In genomic region chr8:41561995-41562394, GRCm38 (mm10) we compare ENCODE assay signal across 21 mouse cellular contexts.
DNase-seq lines count a peak whose midpoint lies in the region; ATAC-seq lines count a peak whose summit lies in the region.
"Had no signal": no experiment of that assay in that cellular context is flagged by ENCODE, and none has a peak within 500 bp of the region (broad histone marks: within the 10 kb centered on the region; RNA-seq: fewer than 3 reads in every experiment).

No protein-coding gene starts in this region.

- H3K36me3 ChIP-seq in embryonic facial prominence, embryonic 14.5 days (ENCODE audit: control insufficient read depth, insufficient read depth, low read length), result no peaks in the 10 kb centered on the region
- H3K36me3 ChIP-seq in embryonic facial prominence, embryonic 10.5 days (replicated peaks), result no peaks in the 10 kb centered on the region
- no peaks in the 10 kb centered on the region for H3K36me3 ChIP-seq in limb, embryonic 13.5 days
- H3K36me3 ChIP-seq in hindbrain, embryonic 11.5 days (ENCODE audit: control insufficient read depth, insufficient read depth, low read length), result no peaks in the 10 kb centered on the region
- H3K36me3 ChIP-seq in midbrain, embryonic 13.5 days, result no peaks in the 10 kb centered on the region
- H3K36me3 ChIP-seq: hindbrain, embryonic 13.5 days; kidney, embryonic 15.5 days; limb, embryonic 12.5 days had no signal

- H3K9me3 ChIP-seq in embryonic facial prominence, embryonic 14.5 days (ENCODE audit: control insufficient read depth, low read length), result no peaks in the 10 kb centered on the region
- no peaks in the 10 kb centered on the region for H3K9me3 ChIP-seq in embryonic facial prominence, embryonic 10.5 days
- no peaks in the 10 kb centered on the region for H3K9me3 ChIP-seq in limb, embryonic 13.5 days
- H3K9me3 ChIP-seq in hindbrain, embryonic 11.5 days (ENCODE audit: control insufficient read depth, low read length), result no peaks in the 10 kb centered on the region
- H3K9me3 ChIP-seq in midbrain, embryonic 13.5 days, result no peaks in the 10 kb centered on the region
- H3K9me3 ChIP-seq: hindbrain, embryonic 13.5 days; kidney, embryonic 15.5 days; limb, embryonic 12.5 days; megakaryocyte, embryonic 14.5 days had no signal

- 0 out of 2 replicates have a peak, but pooled peaks have one; percentile 44 for ATAC-seq in embryonic facial prominence, embryonic 14.5 days (ENCODE audit: low read depth)
- no peak for ATAC-seq in limb, embryonic 13.5 days (ENCODE audit: low FRiP score, low read depth)
- ATAC-seq in hindbrain, embryonic 11.5 days (ENCODE audit: low FRiP score), result no peak
- ATAC-seq in midbrain, embryonic 13.5 days, result no peak
- ATAC-seq: forebrain, embryonic 16.5 days; intestine, embryonic 16.5 days; midbrain, embryonic 16.5 days had no signal

- H3K27me3 ChIP-seq in embryonic facial prominence, embryonic 14.5 days (replicated peaks; ENCODE audit: control insufficient read depth, insufficient read depth, low read length), result no peaks in the 10 kb centered on the region
- no peaks in the 10 kb centered on the region for H3K27me3 ChIP-seq in embryonic facial prominence, embryonic 10.5 days (replicated peaks; ENCODE audit: low read depth, poor library complexity, severe bottlenecking)
- H3K27me3 ChIP-seq in limb, embryonic 13.5 days, result peaks cover 5% of the 10 kb centered on the region
- H3K27me3 ChIP-seq in hindbrain, embryonic 11.5 days (ENCODE audit: control insufficient read depth, insufficient read depth, low read length), result no peaks in the 10 kb centered on the region
- no peaks in the 10 kb centered on the region for H3K27me3 ChIP-seq in midbrain, embryonic 13.5 days
- H3K27me3 ChIP-seq: hindbrain, embryonic 13.5 days; kidney, embryonic 15.5 days; limb, embryonic 12.5 days; megakaryocyte, embryonic 14.5 days had no signal

- H3K27ac ChIP-seq in embryonic facial prominence, embryonic 14.5 days (replicated peaks; ENCODE audit: low read depth, low read length), result no peak overlapping the region
- no peak overlapping the region for H3K27ac ChIP-seq in embryonic facial prominence, embryonic 10.5 days (replicated peaks)
- H3K27ac ChIP-seq in limb, embryonic 13.5 days, result no peak overlapping the region
- no peak overlapping the region for H3K27ac ChIP-seq in hindbrain, embryonic 11.5 days (ENCODE audit: low read depth, low read length)
- no peak overlapping the region for H3K27ac ChIP-seq in midbrain, embryonic 13.5 days
- H3K27ac ChIP-seq: heart, adult 2 months; hindbrain, embryonic 13.5 days; kidney, embryonic 15.5 days; limb, embryonic 12.5 days had no signal

- no peaks in the 10 kb centered on the region for H3K4me1 ChIP-seq in embryonic facial prominence, embryonic 14.5 days (ENCODE audit: control insufficient read depth, insufficient read depth, low read length)
- H3K4me1 ChIP-seq in embryonic facial prominence, embryonic 10.5 days, result peaks cover 5% of the 10 kb centered on the region; the same call in 1 of the 2 replicates
- peaks cover 6% of the 10 kb centered on the region; the same call in 1 of the 2 replicates for H3K4me1 ChIP-seq in limb, embryonic 13.5 days
- H3K4me1 ChIP-seq in hindbrain, embryonic 11.5 days (replicated peaks; ENCODE audit: control insufficient read depth, insufficient read depth, low read length), result no peaks in the 10 kb centered on the region
- H3K4me1 ChIP-seq in midbrain, embryonic 13.5 days (replicated peaks), result no peaks in the 10 kb centered on the region
- H3K4me1 ChIP-seq: hindbrain, embryonic 13.5 days; kidney, embryonic 15.5 days; limb, embryonic 12.5 days; megakaryocyte, embryonic 14.5 days had no signal

- H3K9ac ChIP-seq in embryonic facial prominence, embryonic 14.5 days (ENCODE audit: low read depth, low read length), result no peak overlapping the region
- no peak overlapping the region for H3K9ac ChIP-seq in limb, embryonic 13.5 days
- H3K9ac ChIP-seq in hindbrain, embryonic 11.5 days (ENCODE audit: low read depth, low read length), result no peak overlapping the region
- H3K9ac ChIP-seq in midbrain, embryonic 13.5 days (replicated peaks), result no peak overlapping the region
- H3K9ac ChIP-seq: hindbrain, embryonic 13.5 days; kidney, embryonic 15.5 days; limb, embryonic 12.5 days had no signal

- peak; percentile 52 for DNase-seq in embryonic facial prominence, embryonic 14.5 days (ENCODE audit: low spot score)
- no peak for DNase-seq in embryonic facial prominence, embryonic 10.5 days (ENCODE audit: low spot score)
- peak; percentile 1 for DNase-seq in heart, adult 8-10 months (ENCODE audit: low spot score)
- no peak for DNase-seq in heart, adult 9 months (ENCODE audit: low spot score in 2 of 2)
- peak; percentile 11 for DNase-seq in brain, adult 2 months (ENCODE audit: low read depth, low spot score)
- no peak for DNase-seq in hindbrain, embryonic 11.5 days (ENCODE audit: low spot score)
- DNase-seq: adrenal gland, adult 2 months; cerebellum, adult 11 months; lung, postnatal 10 days; right cerebral cortex, adult 18-20 months; thymus, postnatal 25 days had no signal

- 69% methylated on average over 14 of the region's 14 CpGs for WGBS in embryonic facial prominence, embryonic 14.5 days
- WGBS in embryonic facial prominence, embryonic 10.5 days, result 85% methylated on average over 14 of the region's 14 CpGs
- WGBS in limb, embryonic 13.5 days, result 52% methylated on average over 14 of the region's 14 CpGs
- 95% methylated on average over 14 of the region's 14 CpGs for WGBS in hindbrain, embryonic 11.5 days
- 85% methylated on average over 14 of the region's 14 CpGs for WGBS in midbrain, embryonic 13.5 days

- H3K4me3 ChIP-seq in embryonic facial prominence, embryonic 14.5 days (ENCODE audit: low read depth, low read length), result no peak overlapping the region
- H3K4me3 ChIP-seq in embryonic facial prominence, embryonic 10.5 days, result no peak overlapping the region
- no peak overlapping the region for H3K4me3 ChIP-seq in limb, embryonic 13.5 days
- H3K4me3 ChIP-seq in hindbrain, embryonic 11.5 days (ENCODE audit: low read depth, low read length), result no peak overlapping the region
- no peak overlapping the region for H3K4me3 ChIP-seq in midbrain, embryonic 13.5 days (replicated peaks)
- H3K4me3 ChIP-seq: heart, adult 2 months; hindbrain, embryonic 13.5 days; kidney, embryonic 15.5 days; limb, embryonic 12.5 days; megakaryocyte, embryonic 14.5 days had no signal

- H3K4me2 ChIP-seq in embryonic facial prominence, embryonic 14.5 days (ENCODE audit: low read depth, low read length), result no peak overlapping the region
- H3K4me2 ChIP-seq in limb, embryonic 13.5 days (replicated peaks), result peak overlapping the region; percentile 1; the same call in 1 of the 2 replicates
- H3K4me2 ChIP-seq in hindbrain, embryonic 11.5 days (replicated peaks; ENCODE audit: low read depth, low read length), result no peak overlapping the region
- no peak overlapping the region for H3K4me2 ChIP-seq in midbrain, embryonic 13.5 days (replicated peaks)
- H3K4me2 ChIP-seq: hindbrain, embryonic 13.5 days; kidney, embryonic 15.5 days; limb, embryonic 12.5 days had no signal

Comparison
In these comparisons a context has a peak if more than half of its experiments do, and no peak if none do; other contexts are left out.
1. DNase-seq: peak in embryonic facial prominence, embryonic 14.5 days (single experiment), heart, adult 8-10 months (single experiment) and brain, adult 2 months (single experiment); none in embryonic facial prominence, embryonic 10.5 days (single experiment), heart, adult 9 months (0 of 2) and hindbrain, embryonic 11.5 days (single experiment).